Mouse (Mus musculus): ENCODE results near the gene Siglech. TPM values are rescaled to one million over a fixed set of nuclear protein-coding genes. Genes with fewer than 3 reads are reported as not detected.

Siglech gene
- 31.3 and 35.4 TPM in 2 replicates for polyA plus RNA-seq (2012; rRNA removed; ENCODE audit: low replicate concordance)

DNA sequence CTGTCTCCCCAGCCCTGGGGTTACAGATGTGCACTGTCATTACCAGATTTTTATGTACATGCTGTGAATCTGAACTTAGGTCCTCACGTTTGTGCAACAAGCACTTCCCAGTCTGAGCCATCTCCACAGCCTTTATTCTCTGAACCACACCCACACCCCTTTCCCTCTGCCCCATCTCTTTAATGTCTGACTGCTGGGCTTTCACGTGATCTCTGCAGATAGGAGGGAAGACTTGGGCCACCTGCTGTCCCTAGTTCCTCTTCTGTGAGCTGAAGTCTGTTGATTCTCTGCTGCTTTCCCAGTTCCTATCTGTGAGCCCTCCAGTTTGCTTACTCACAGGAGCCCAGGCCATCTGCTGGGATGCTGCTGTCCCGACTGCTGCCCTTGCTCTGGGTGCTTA lies at the start of gene Siglech:
TSS of gene Siglech (plus strand) at position 253 of the 400 bp plus-strand sequence.

GRCm38 (mm10) chr7:55793952-55794603 lies 26.1 kb downstream of the Siglech start, which contains the start of gene Tubgcp5:
TSS of gene Tubgcp5 (plus strand) at chr7:55794154.

Other genes starting within 250 kb of the Siglech start
- gene Tubgcp5, start 26.0 kb downstream of the Siglech start, polyA plus RNA-seq (2012; rRNA removed; ENCODE audit: low replicate concordance), result 2.1 and 4.6 TPM in 2 replicates
- 27.4 and 54.0 TPM in 2 replicates for gene Cyfip1, start 73.6 kb downstream of the Siglech start, polyA plus RNA-seq (2012; rRNA removed; ENCODE audit: low replicate concordance)
- gene Nipa2, start 194.3 kb downstream of the Siglech start, polyA plus RNA-seq (2012; rRNA removed; ENCODE audit: low replicate concordance), result 8.4 and 30.1 TPM in 2 replicates

Measured in mammary gland, adult 2 months (tissue).